Mouse (Mus musculus) right cerebral cortex, postnatal 14 days (tissue): Measurements from ENCODE around the gene Npm3.

Experiments
- DNase-seq: peaks from one replicate; pipeline ENCODE4 v3.0.0; 2022

The Npm3 gene

DNA sequence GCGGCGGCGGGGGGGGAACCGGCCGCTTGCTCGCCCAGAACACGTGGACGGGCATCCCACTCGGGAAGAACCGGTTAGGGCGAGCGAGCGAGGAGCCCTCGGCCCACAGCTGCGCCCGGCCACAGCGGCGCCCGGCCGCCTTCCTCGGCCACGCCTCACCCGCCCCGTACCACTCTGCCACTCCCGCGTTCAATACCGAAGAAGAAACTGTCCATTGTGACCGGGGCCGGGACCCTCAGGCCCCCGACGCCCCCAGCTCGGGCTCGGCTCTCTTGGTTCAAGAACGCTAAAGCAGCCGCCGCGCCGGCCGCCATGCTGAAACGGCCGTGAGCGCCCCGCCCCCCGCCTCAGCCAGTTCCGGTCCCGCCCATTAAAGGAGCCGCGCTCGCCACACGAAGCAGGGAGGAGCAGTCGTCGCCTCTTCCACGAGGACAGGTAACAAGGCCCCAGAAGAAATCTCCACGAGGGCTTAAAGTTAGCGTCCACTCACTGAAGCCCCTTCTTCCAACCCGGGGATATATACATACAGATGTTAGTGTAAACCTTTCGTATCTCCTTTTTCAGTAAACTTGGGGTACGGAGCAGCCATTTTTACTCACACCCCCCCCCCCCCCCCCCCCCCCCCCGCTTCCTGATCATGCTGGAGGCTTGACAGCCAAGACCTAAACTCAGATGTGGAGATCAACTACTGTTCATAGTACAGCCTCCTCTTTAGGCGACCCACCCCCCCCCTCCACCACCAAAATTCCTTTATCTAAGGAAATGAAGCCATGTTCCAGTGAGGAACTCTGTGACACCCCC, at the start of gene Npm3:
Gene Npm3 (minus strand): TSS at position 349 of the 801 bp plus-strand sequence.
- DNase-seq: peak; percentile 86

GRCm38 (mm10) chr19:45796879-45797278, 47.5 kb upstream of the Npm3 start:
- DNase-seq: no peak

DNA sequence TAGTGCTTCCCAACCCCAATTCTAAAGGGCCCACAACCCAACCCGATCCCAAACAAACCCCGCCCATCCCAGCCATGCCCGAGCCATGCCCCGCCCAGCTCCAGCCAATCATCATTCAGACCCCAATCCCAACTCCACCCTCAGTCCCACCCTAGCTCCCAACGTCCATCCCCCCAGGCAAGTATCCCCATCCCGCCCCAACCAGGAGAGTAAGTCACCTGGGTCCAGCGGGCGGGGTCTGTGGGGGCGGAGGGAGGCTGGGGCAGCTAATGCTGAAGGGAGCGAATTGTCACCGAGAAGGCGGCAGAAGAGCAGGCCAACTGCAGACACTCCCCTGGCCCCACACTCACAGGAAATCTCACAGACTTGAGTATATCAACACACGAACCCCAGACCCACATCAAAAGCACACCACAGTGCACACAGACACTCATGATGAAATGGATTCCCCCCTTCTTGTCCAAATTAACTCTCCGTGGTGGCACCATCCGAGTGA, 46.7 kb upstream of the Npm3 start:
- no peak for DNase-seq

DNA sequence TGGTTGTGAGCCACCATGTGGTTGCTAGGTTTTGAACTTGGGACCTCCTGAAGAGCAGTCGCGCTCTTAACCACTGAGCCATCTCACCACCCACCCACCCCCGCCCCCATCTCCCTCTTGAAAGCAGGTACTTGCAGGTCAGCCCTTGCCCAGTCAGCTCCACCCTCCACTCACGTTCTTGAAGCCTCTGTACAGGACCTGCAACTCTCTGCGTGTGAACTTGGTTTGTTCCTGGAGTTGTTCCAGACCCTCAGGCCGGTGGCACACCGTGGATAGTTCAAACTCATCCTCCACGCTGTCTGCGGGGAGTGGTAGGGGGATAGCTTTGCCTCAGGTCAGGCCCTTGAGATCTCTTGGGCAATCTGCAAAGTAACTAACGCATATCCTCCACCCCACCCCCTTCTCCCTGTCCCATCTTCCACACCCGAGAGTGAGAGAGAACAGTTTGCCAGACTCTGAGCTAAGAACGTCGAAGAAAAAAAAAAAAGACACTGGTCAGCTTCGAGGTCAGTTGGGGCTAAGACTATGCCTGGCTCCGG, 46.1 kb upstream of the Npm3 start:
- no peak for DNase-seq

DNA sequence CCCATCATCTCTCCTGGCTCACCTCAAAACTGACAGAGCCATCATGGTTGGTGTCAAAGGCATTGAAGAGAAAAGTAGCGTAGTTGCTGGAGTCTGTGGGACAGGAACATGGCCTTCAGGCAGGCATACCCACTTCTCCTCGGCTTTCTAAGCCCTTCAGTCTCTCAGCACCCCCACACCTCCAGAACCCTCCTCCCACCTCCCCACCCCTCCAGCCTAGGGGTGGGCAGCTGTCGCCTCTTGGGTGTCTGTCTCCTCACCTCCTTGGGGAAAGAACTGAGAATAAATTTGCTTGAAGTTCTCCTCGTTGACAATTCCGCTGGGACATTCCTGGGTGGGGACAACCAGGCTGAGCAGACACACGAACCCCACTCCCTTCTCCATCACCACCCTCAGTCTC, 45.3 kb upstream of the Npm3 start:
- no peak for DNase-seq

GRCm38 (mm10) chr19:45792404-45792803, 43.0 kb upstream of the Npm3 start:
- no peak for DNase-seq

- DNase-seq: no peak
These were observed 40.8 kb upstream of the Npm3 start for GRCm38 (mm10) chr19:45789888-45790874.

- DNase-seq: no peak
These were observed 40.0 kb upstream of the Npm3 start for GRCm38 (mm10) chr19:45789365-45789764.

DNA sequence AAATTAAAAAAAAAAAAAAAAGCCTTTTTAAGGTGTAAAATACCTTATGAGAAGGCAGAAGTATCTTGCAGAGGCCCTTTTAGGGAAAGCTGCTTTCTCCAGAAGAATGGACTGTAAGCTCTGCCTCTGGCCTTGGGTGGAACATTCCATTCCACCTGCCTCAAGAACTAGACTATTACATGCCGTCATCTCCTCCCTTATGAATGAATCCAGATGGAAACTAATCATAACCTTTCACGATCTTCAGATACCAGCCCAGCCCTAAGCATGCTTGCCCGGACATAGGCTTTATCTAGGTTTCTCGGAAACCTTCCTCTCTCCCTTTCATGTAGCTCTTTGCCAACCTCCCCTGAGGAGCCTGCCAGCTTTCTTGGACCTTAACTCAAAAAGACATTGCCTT, 38.9 kb upstream of the Npm3 start:
- DNase-seq: no peak

- DNase-seq: no peak
These were observed 38.1 kb upstream of the Npm3 start for GRCm38 (mm10) chr19:45787450-45787849.

- no peak for DNase-seq
These were observed 36.1 kb upstream of the Npm3 start for GRCm38 (mm10) chr19:45785470-45785869.

- no peak for DNase-seq
These were observed 34.7 kb upstream of the Npm3 start for GRCm38 (mm10) chr19:45783933-45784576.

GRCm38 (mm10) chr19:45783181-45783932, 34.0 kb upstream of the Npm3 start, which contains the start of gene Mgea5:
Mgea5 (minus strand) TSS chr19:45783837.
- DNase-seq: peak; percentile 99

DNA sequence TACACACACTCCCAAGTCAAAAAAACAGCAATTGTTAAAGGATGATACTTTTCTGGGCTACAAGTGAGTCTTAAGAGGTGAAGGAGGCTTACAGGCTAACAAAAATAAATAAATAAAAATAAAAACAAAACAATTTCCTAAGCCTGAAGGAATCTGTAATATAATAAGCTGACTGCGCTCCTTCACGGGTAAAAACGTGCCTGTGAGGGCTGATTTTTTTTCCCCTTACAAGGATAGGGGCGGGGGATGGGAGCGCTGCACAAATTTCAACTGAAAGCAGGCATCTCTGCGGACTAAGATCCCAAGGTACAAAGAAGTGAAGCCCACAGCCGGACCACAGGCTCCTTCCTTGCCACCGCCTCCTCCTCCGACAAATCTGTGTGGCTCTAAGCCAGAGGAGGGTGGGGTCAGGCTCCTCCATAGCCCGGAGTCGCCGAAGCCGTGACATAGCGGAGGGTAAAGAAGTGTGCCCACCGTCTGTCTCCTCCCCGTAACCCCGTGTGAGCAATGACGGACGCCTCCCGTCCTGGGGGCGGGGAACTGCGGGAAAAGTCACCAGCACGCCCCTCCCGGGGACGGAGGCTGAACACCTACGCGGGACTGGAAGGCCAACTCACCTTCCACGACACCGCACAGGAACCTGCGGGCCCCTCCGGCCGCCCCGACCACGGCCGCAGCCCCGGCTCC, 33.1 kb upstream of the Npm3 start:
- peak; percentile 50 for DNase-seq

DNA sequence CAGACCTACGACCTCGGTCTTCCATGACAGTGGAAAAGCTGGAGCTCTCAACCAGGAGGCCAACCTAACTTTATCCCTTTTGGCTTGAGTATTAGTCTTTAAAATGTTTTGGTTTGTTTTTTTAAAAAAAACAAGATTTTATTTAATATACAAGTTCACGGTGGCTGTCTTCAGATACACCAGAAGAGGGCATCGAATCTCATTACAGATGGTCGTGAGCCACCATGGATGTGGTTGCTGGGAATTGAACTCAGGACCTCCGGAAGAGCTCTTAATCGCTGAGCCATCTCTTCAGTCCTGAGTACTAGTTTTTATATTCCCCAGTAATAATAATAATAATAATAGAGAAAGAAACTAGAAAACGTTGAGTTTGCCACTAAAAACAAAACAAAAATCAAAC, 32.3 kb upstream of the Npm3 start:
- DNase-seq: no peak

GRCm38 (mm10) chr19:45780350-45780915, 31.0 kb upstream of the Npm3 start:
- no peak for DNase-seq

GRCm38 (mm10) chr19:45775486-45775885, 26.1 kb upstream of the Npm3 start:
- no peak for DNase-seq

GRCm38 (mm10) chr19:45771501-45771900, 22.1 kb upstream of the Npm3 start:
- no peak for DNase-seq

GRCm38 (mm10) chr19:45760810-45761209, 11.4 kb upstream of the Npm3 start:
- DNase-seq: no peak

DNA sequence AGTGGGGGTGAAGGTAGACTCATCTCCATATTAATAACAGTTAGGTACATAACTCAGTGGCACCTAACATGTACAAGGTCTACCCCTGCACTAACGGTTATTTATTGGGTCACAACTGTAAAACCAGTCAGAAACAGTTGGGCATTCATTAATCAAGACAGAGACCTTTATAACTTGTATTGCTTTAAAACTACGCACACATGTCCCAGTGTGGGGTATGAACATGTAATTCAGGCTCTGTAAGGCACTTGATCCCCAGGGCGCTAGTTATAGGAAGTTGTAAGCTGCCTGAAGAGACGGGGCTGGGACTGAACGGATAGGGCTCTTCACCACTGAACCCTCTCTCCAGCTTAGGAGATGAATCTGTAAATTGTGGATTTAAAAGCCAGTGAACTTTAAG, 9.3 kb upstream of the Npm3 start:
- no peak for DNase-seq

DNA sequence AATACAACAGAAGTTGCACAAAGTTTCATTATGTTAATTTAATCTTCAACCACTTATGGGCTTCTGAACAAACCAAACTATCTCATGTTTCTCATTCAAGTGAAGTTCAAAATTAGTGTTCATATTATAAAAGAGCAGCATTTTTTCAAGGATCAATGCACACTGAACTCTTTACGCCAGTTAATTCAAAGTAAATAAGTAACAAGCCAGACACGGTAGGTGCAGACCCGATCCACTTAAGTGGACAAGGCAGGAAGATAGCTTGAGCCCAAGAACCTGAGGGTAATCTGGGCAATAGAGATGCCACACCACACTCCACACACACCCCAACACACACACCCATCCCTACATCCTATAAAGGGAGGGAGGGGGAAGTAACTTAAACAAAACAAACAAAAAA, 4.2 kb upstream of the Npm3 start:
- no peak for DNase-seq
